Mouse (Mus musculus): Measurements from ENCODE around the gene Vmn1r17. TPM values are rescaled to one million over a fixed set of nuclear protein-coding genes. Genes with fewer than 3 reads are reported as not detected.

The Vmn1r17 gene
- total RNA-seq, 1 experiment, result not detected

DNA sequence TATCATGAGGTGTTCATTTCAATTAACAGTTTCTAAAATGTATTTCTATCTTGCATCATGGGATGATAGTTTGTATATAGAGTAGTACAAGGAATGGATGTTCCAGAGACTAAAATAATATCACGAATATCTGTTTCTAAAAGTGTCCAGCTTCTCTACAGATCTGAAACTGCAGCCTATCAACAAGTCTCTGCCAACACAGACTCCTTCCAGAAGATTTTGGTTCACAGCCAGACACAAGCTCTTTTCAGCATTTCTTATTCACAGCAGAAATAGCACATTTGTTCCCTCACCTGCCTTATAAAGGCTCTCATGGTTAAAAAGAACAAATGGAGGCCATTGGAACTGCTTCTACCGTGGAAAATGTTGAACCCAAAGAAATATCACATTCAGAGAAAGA lies 6.7 kb downstream of the Vmn1r17 start:
- Histone ChIP-seq H3K9ac (ENCODE audit: insufficient read depth, low read depth, low read length, poor library complexity, severe bottlenecking) (no peak overlapping the region), H3K36me3 (ENCODE audit: control insufficient read depth, insufficient read depth, low read length, poor library complexity, severe bottlenecking) (no peaks in the 10 kb centered on the region), H3K27ac (ENCODE audit: insufficient read depth, low read depth, low read length, poor library complexity, severe bottlenecking) (no peak overlapping the region), H3K4me3 (ENCODE audit: insufficient read depth in 1 of 2, low read depth in 1 of 2, low read length in 2 of 2, poor library complexity in 1 of 2, severe bottlenecking in 1 of 2) (no peak overlapping the region), H3K4me1 (ENCODE audit: control insufficient read depth in 2 of 2, insufficient read depth in 2 of 2, low read length in 2 of 2, poor library complexity in 1 of 2) (no peaks in the 10 kb centered on the region), H3K9me3 (ENCODE audit: control insufficient read depth, insufficient read depth, low read depth, low read length) (no peaks in the 10 kb centered on the region)
- in situ Hi-C loops (cut with MboI; ENCODE audit: low sequenced_read_pairs in 2 of 2, unreplicated experiment in 2 of 2), result no loop called here
- TF ChIP-seq ZNF384 (IDR thresholded peaks at IDR 0.05; ENCODE audit: low read depth, low read length) (no peak), HCFC1 (IDR thresholded peaks at IDR 0.05; ENCODE audit: borderline replicate concordance, insufficient read depth, low read length) (no peak), MAFK (IDR thresholded peaks at IDR 0.05; ENCODE audit: insufficient read depth, low read depth, low read length) (no peak), ZC3H11A (IDR thresholded peaks at IDR 0.05; ENCODE audit: borderline replicate concordance, low read depth, low read length) (no peak), CHD2 (IDR thresholded peaks at IDR 0.05; ENCODE audit: low read depth, low read length) (no peak)
- DNase-seq (ENCODE audit: low read depth, low spot score), result no peak

DNA sequence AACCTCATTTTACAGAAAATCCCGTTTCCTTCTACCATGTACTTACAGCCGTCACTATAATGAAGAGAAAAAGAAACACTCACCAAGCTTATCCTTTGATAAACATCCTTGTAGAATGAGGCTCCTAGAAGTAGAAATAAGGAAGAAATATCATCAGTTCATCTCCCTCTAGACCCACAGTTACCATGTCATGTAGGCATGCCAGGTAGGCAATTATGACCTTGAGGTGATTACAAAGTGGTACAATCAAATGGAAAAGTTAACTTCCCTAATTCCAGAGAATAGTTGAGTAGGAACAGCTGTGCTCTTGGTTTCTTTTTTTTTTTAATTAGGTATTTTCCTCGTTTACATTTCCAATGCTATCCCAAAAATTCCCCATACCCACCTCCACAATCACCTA lies 34.1 kb downstream of the Vmn1r17 start, which contains the start of gene Vmn1r16:
Gene Vmn1r16 (minus strand): TSS at position 101 of the 400 bp plus-strand sequence.
- in situ Hi-C loops (cut with MboI; ENCODE audit: low sequenced_read_pairs in 2 of 2, unreplicated experiment in 2 of 2), result no loop called here
- no peak within 1 kb of the TSS for H3K27ac ChIP-seq (ENCODE audit: insufficient read depth, low read depth, low read length, poor library complexity, severe bottlenecking)

DNA sequence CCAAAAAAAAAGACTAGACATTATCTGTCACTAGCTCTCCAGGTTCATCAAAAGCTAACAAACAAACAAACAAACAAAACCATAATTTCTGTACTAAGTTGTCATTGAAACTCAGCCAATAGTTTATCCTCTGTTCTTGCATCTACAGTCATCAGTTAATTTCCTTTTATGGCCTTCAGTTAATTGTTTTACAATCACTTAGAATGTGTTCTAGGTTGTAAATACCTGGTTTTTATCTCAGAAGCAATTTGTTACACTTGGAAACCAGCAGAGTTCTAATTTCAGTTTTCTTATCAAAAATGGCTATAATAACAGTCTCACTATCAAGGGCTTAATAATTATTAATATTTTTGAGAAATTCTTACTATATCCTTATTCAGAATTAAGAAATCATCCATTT lies 37.4 kb downstream of the Vmn1r17 start:
- no peak overlapping the region for H3K27ac ChIP-seq (ENCODE audit: insufficient read depth, low read depth, low read length, poor library complexity, severe bottlenecking)
- DNase-seq (ENCODE audit: low read depth, low spot score), result no peak
- no peak overlapping the region for H3K9ac ChIP-seq (ENCODE audit: insufficient read depth, low read depth, low read length, poor library complexity, severe bottlenecking)
- no peaks in the 10 kb centered on the region for H3K4me1 ChIP-seq (ENCODE audit: control insufficient read depth in 2 of 2, insufficient read depth in 2 of 2, low read length in 2 of 2, poor library complexity in 1 of 2)
- TF ChIP-seq MAFK (IDR thresholded peaks at IDR 0.05; ENCODE audit: insufficient read depth, low read depth, low read length) (no peak), ZC3H11A (IDR thresholded peaks at IDR 0.05; ENCODE audit: borderline replicate concordance, low read depth, low read length) (no peak), CHD2 (IDR thresholded peaks at IDR 0.05; ENCODE audit: low read depth, low read length) (no peak), ZNF384 (IDR thresholded peaks at IDR 0.05; ENCODE audit: low read depth, low read length) (no peak), HCFC1 (IDR thresholded peaks at IDR 0.05; ENCODE audit: borderline replicate concordance, insufficient read depth, low read length) (no peak)
- H3K36me3 ChIP-seq (ENCODE audit: control insufficient read depth, insufficient read depth, low read length, poor library complexity, severe bottlenecking), result no peaks in the 10 kb centered on the region
- no peak overlapping the region for H3K4me3 ChIP-seq (ENCODE audit: insufficient read depth in 1 of 2, low read depth in 1 of 2, low read length in 2 of 2, poor library complexity in 1 of 2, severe bottlenecking in 1 of 2)
- in situ Hi-C loops (cut with MboI; ENCODE audit: low sequenced_read_pairs in 2 of 2, unreplicated experiment in 2 of 2), result no loop called here
- no peaks in the 10 kb centered on the region for H3K9me3 ChIP-seq (ENCODE audit: control insufficient read depth, insufficient read depth, low read depth, low read length)

More for the DNA sequence above, 34.1 kb downstream of the Vmn1r17 start, which contains the start of gene Vmn1r16:
- TF ChIP-seq ZC3H11A (IDR thresholded peaks at IDR 0.05; ENCODE audit: borderline replicate concordance, low read depth, low read length) (no peak), HCFC1 (IDR thresholded peaks at IDR 0.05; ENCODE audit: borderline replicate concordance, insufficient read depth, low read length) (no peak), CHD2 (IDR thresholded peaks at IDR 0.05; ENCODE audit: low read depth, low read length) (no peak), MAFK (IDR thresholded peaks at IDR 0.05; ENCODE audit: insufficient read depth, low read depth, low read length) (no peak), ZNF384 (IDR thresholded peaks at IDR 0.05; ENCODE audit: low read depth, low read length) (no peak)
- H3K9me3 ChIP-seq (ENCODE audit: control insufficient read depth, insufficient read depth, low read depth, low read length), result 0 out of 2 replicates have a peak, but pooled peaks cover 2% of the 10 kb centered on the region
- no peaks in the 10 kb centered on the region for H3K4me1 ChIP-seq (ENCODE audit: control insufficient read depth in 2 of 2, insufficient read depth in 2 of 2, low read length in 2 of 2, poor library complexity in 1 of 2)
- no peak within 1 kb of the TSS for H3K9ac ChIP-seq (ENCODE audit: insufficient read depth, low read depth, low read length, poor library complexity, severe bottlenecking)
- no peak within 1 kb of the TSS for H3K4me3 ChIP-seq (ENCODE audit: insufficient read depth in 1 of 2, low read depth in 1 of 2, low read length in 2 of 2, poor library complexity in 1 of 2, severe bottlenecking in 1 of 2)
- no peak for DNase-seq (ENCODE audit: low read depth, low spot score)
- no peaks in the 10 kb centered on the region for H3K36me3 ChIP-seq (ENCODE audit: control insufficient read depth, insufficient read depth, low read length, poor library complexity, severe bottlenecking)

Other genes with a start within 250 kb of the Vmn1r17 start
- gene Vmn1r11, start 230.3 kb downstream of the Vmn1r17 start, total RNA-seq (2012; rRNA removed), result not detected in 2 replicates
- gene Vmn1r12, start 206.8 kb downstream of the Vmn1r17 start, total RNA-seq (2012; rRNA removed), result not detected in 2 replicates
- gene Vmn1r13, start 160.4 kb downstream of the Vmn1r17 start, total RNA-seq (2012; rRNA removed), result not detected in 2 replicates
- 0.04 and 0.05 TPM in 2 replicates for gene Vmn1r14, start 132.0 kb downstream of the Vmn1r17 start, total RNA-seq (2012; rRNA removed)
- not detected in 2 replicates for gene Vmn1r15, start 105.8 kb downstream of the Vmn1r17 start, total RNA-seq (2012; rRNA removed)
- gene Vmn1r16, start 34.2 kb downstream of the Vmn1r17 start, total RNA-seq (2012; rRNA removed), result not detected in 2 replicates
- not detected in 2 replicates for gene Vmn1r18, start 32.1 kb upstream of the Vmn1r17 start, total RNA-seq (2012; rRNA removed)
- not detected in 2 replicates for gene Vmn1r19, start 40.1 kb upstream of the Vmn1r17 start, total RNA-seq (2012; rRNA removed)
- gene Vmn1r20, start 65.2 kb upstream of the Vmn1r17 start, total RNA-seq (2012; rRNA removed), result not detected in 2 replicates
- 3.5 and 5.4 TPM in 2 replicates for gene Ppm1k, start 171.7 kb upstream of the Vmn1r17 start, total RNA-seq (2012; rRNA removed)
- gene Herc6, start 217.3 kb upstream of the Vmn1r17 start, total RNA-seq (2012; rRNA removed), result 0.36 and 0.69 TPM in 2 replicates